Mouse (Mus musculus): Measurements from ENCODE around the gene Zmynd8. TPM values are rescaled to one million over a fixed set of nuclear protein-coding genes. Genes with fewer than 3 reads are reported as not detected.

Zmynd8 gene
- total and polyA plus RNA-seq, 3 experiments, result 54.5 to 153 (median 82.4) TPM

DNA sequence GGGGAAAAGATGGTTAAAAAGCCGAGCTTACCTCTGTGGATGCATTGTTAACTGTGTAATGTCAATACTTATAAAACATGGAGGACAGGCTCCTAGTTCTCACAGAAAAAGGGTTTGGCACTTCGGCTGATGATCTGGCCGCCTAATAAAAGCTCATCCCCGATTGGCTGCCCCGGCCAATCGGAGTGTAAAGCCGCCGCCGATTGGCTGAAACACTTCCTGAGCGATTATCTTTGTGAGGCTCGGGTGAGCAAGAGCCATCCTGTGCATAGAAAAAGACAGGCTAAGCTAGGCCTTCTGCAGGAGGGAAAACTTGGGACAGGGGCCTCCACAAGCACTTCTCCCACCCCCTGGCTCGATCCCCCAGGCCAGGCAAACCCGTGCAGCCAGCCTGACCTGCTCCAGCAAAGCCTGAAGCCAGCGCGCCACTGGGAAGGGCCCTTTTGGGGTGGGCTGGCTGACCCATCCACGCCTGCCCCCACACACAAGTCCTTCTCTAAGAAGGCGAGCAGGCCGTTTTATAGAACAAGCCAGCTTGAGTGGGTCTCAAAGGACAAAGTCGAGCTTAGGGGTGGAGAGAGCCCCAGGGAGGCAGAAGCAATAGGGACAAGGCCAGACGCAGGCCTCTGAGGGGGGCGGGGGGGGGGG, 14.1 kb downstream of the Zmynd8 start:
- DNase-seq (ENCODE audit: low spot score) (peak; percentile 96), ATAC-seq (ENCODE audit: extremely low read depth, insufficient number of reproducible peaks, low FRiP score, poor library complexity, severe bottlenecking) (peak; percentile 12)
- H3K36me3 ChIP-seq (replicated peaks), result peaks cover 31% of the 10 kb centered on the region
- H3K9me3 ChIP-seq (replicated peaks), result no peaks in the 10 kb centered on the region
- no peak for TF ChIP-seq POLR2AphosphoS5 (IDR thresholded peaks at IDR 0.05; ENCODE audit: insufficient replicate concordance, low read depth, low read length)
- TF ChIP-seq GATA1 (IDR thresholded peaks at IDR 0.05; ENCODE audit: borderline replicate concordance, low read length), result no peak
- TF ChIP-seq GATA2 (IDR thresholded peaks at IDR 0.05; ENCODE audit: borderline replicate concordance, low read depth, low read length), result no peak
- TF ChIP-seq CTCF (IDR thresholded peaks at IDR 0.05; ENCODE audit: low read depth, low read length), result no peak
- TF ChIP-seq TAL1 (conservative IDR thresholded peaks at IDR 0.05; ENCODE audit: low read depth, low read length), result no peak
- peaks cover 94% of the 10 kb centered on the region for H3K4me1 ChIP-seq (ENCODE audit: insufficient read depth, low read depth, low read length)
- H3K4me3 ChIP-seq (ENCODE audit: low read depth, low read length), result peak overlapping the region; percentile 73
- no peaks in the 10 kb centered on the region for H3K27me3 ChIP-seq (ENCODE audit: insufficient read depth, low read length)

DNA sequence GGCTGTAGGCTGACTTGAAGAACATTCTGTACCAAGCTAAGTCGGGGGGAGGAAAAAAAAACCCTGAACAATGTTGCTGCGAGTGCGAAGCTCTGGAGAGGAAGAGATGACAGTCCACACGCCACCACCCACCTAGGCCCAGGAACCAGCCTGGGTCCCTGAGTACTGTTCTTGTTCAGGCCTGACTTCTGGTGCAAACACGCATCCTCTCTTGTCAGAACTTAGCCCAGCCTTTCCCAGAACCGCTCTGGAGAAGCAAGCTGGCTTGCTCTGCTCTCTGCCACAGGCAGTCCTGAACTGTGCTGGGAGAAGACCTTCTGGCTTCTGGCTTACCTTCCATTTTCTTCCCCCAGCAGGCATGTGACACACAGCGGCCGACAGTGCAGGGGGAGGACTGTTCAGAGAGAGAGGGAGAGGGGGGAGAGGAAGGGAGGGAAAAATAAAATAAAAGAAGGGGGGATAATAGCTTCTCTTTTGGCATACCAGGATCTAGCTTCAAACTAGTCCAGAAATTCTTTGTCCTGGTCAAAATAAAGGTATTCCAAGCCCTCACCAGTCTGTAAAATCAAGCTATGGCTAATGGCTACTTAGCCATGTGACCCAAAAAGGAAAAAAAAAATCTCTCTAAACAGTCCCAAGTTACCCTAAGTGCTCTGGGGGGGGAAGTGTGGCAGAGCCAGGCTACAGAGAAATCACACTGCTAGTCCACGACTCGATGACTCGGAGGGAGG, 14.8 kb downstream of the Zmynd8 start:
- Histone ChIP-seq H3K4me1 (ENCODE audit: insufficient read depth, low read depth, low read length) (peaks cover 94% of the 10 kb centered on the region), H3K9me3 (replicated peaks) (no peaks in the 10 kb centered on the region), H3K4me3 (ENCODE audit: low read depth, low read length) (peak overlapping the region; percentile 73), H3K27me3 (ENCODE audit: insufficient read depth, low read length) (no peaks in the 10 kb centered on the region), H3K36me3 (replicated peaks) (peaks cover 38% of the 10 kb centered on the region)
- no peak for TF ChIP-seq CTCF (IDR thresholded peaks at IDR 0.05; ENCODE audit: low read depth, low read length)
- no peak for TF ChIP-seq GATA2 (IDR thresholded peaks at IDR 0.05; ENCODE audit: borderline replicate concordance, low read depth, low read length)
- no peak for TF ChIP-seq POLR2AphosphoS5 (IDR thresholded peaks at IDR 0.05; ENCODE audit: insufficient replicate concordance, low read depth, low read length)
- no peak for TF ChIP-seq GATA1 (IDR thresholded peaks at IDR 0.05; ENCODE audit: borderline replicate concordance, low read length)
- TF ChIP-seq TAL1 (conservative IDR thresholded peaks at IDR 0.05; ENCODE audit: low read depth, low read length), result no peak
- ATAC-seq (ENCODE audit: extremely low read depth, insufficient number of reproducible peaks, low FRiP score, poor library complexity, severe bottlenecking) (no peak), DNase-seq (ENCODE audit: low spot score) (no peak)

DNA sequence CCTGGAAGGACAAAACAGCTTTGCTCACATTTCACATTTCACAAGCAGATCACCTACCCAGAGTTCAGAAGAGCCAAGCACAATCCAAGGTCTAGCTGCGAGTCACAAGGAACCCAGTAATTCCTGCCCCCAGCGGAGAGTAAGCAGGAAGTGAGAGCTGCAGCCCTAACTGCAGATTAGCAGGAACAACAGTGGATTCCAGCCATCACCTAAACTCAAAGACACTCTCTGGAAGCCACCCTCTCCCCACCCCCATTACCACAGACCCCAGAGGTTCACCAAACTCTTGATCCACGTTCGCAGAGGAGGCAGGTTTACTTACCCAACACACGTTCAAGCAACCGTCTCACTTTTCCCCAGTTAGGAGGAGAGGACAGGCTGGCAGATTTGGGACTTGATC, 15.8 kb downstream of the Zmynd8 start:
- Histone ChIP-seq H3K27me3 (ENCODE audit: insufficient read depth, low read length) (no peaks in the 10 kb centered on the region), H3K4me1 (ENCODE audit: insufficient read depth, low read depth, low read length) (peaks cover 93% of the 10 kb centered on the region), H3K4me3 (ENCODE audit: low read depth, low read length) (peak overlapping the region; percentile 73), H3K36me3 (replicated peaks) (peaks cover 44% of the 10 kb centered on the region), H3K9me3 (replicated peaks) (no peaks in the 10 kb centered on the region)
- DNase-seq (ENCODE audit: low spot score) (no peak), ATAC-seq (ENCODE audit: extremely low read depth, insufficient number of reproducible peaks, low FRiP score, poor library complexity, severe bottlenecking) (no peak)
- TF ChIP-seq POLR2AphosphoS5 (IDR thresholded peaks at IDR 0.05; ENCODE audit: insufficient replicate concordance, low read depth, low read length) (no peak), GATA1 (IDR thresholded peaks at IDR 0.05; ENCODE audit: borderline replicate concordance, low read length) (no peak), GATA2 (IDR thresholded peaks at IDR 0.05; ENCODE audit: borderline replicate concordance, low read depth, low read length) (no peak), TAL1 (conservative IDR thresholded peaks at IDR 0.05; ENCODE audit: low read depth, low read length) (no peak), CTCF (IDR thresholded peaks at IDR 0.05; ENCODE audit: low read depth, low read length) (no peak)

DNA sequence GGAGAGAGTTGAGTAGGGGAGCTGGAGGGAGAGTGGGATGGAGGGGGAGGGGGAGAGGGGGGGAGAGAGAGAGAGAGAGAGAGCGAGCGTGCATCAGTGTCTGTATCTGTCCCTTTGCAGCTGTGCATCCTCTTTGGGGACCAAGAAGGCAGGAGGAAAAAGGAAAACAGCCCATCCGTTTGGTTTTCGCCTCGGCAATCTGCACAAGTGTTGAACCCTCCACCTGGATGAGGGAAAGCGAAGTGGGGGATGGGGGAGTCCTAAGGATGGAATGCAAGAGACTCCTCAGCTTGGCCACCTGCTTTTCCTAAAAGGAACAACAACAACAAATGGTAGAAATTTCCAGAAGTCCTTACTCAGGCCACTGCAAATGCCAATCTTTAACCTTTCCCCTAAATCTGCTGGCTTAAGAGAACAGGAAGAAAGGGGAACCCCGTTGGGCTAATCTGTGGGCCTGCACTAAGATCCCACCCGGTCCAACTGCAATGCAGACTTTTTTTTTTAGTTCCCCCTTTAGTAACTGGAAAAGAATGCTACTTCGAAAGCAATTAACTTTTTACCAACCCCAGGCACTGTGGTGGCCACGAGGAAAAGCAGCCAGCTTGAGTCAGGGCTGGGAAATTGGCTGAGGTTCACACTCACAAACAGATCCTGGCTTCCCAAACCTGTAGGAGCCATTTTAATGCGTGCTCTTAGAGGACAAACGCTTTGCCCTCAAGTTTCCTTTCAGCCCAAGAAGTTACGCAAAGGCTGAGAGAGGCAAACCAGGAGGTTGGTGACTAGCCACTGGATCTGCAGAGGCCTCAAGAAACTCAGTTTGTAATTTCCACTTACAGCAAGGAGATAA, 17.0 kb downstream of the Zmynd8 start:
- H3K9me3 ChIP-seq (replicated peaks), result no peaks in the 10 kb centered on the region
- TF ChIP-seq GATA1 (IDR thresholded peaks at IDR 0.05; ENCODE audit: borderline replicate concordance, low read length) (no peak), CTCF (IDR thresholded peaks at IDR 0.05; ENCODE audit: low read depth, low read length) (no peak), POLR2AphosphoS5 (IDR thresholded peaks at IDR 0.05; ENCODE audit: insufficient replicate concordance, low read depth, low read length) (no peak), GATA2 (IDR thresholded peaks at IDR 0.05; ENCODE audit: borderline replicate concordance, low read depth, low read length) (no peak), TAL1 (conservative IDR thresholded peaks at IDR 0.05; ENCODE audit: low read depth, low read length) (no peak)
- H3K27me3 ChIP-seq (ENCODE audit: insufficient read depth, low read length), result no peaks in the 10 kb centered on the region
- peak overlapping the region; percentile 73; the same call in 1 of the 2 replicates for H3K4me3 ChIP-seq (ENCODE audit: low read depth, low read length)
- peaks cover 56% of the 10 kb centered on the region for H3K36me3 ChIP-seq (replicated peaks)
- DNase-seq (ENCODE audit: low spot score) (no peak), ATAC-seq (ENCODE audit: extremely low read depth, insufficient number of reproducible peaks, low FRiP score, poor library complexity, severe bottlenecking) (no peak)
- H3K4me1 ChIP-seq (ENCODE audit: insufficient read depth, low read depth, low read length), result peaks cover 94% of the 10 kb centered on the region

DNA sequence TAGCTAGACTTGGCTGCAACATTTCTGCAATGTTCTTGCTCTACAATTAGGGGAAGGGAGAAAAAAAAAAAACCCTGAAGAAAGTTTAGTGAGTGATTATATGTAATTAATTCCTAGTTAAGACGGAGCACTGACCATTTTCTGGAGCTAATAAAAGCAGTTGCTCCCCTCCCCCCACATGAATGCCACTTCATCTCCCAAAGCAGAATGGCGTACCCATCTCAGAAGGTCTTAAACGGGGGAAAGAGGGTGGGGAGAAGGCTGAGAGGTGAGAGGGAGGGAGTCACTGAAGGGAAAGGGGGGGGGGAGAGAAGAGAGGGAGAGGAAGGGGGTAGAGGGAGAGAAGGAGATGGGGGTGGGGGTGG, 17.6 kb downstream of the Zmynd8 start:
- Histone ChIP-seq H3K4me1 (ENCODE audit: insufficient read depth, low read depth, low read length) (peaks cover 94% of the 10 kb centered on the region), H3K9me3 (replicated peaks) (no peaks in the 10 kb centered on the region), H3K4me3 (ENCODE audit: low read depth, low read length) (peak overlapping the region; percentile 73; the same call in 1 of the 2 replicates), H3K36me3 (replicated peaks) (peaks cover 63% of the 10 kb centered on the region), H3K27me3 (ENCODE audit: insufficient read depth, low read length) (no peaks in the 10 kb centered on the region)
- DNase-seq (ENCODE audit: low spot score), result no peak
- ATAC-seq (ENCODE audit: extremely low read depth, insufficient number of reproducible peaks, low FRiP score, poor library complexity, severe bottlenecking), result no peak
- TF ChIP-seq GATA1 (IDR thresholded peaks at IDR 0.05; ENCODE audit: borderline replicate concordance, low read length), result no peak
- TF ChIP-seq TAL1 (conservative IDR thresholded peaks at IDR 0.05; ENCODE audit: low read depth, low read length), result no peak
- no peak for TF ChIP-seq GATA2 (IDR thresholded peaks at IDR 0.05; ENCODE audit: borderline replicate concordance, low read depth, low read length)
- TF ChIP-seq POLR2AphosphoS5 (IDR thresholded peaks at IDR 0.05; ENCODE audit: insufficient replicate concordance, low read depth, low read length), result no peak
- no peak for TF ChIP-seq CTCF (IDR thresholded peaks at IDR 0.05; ENCODE audit: low read depth, low read length)

Measured in G1E (cell line).